Mouse (Mus musculus): ENCODE measurements around the gene Olfr1254.

DNA sequence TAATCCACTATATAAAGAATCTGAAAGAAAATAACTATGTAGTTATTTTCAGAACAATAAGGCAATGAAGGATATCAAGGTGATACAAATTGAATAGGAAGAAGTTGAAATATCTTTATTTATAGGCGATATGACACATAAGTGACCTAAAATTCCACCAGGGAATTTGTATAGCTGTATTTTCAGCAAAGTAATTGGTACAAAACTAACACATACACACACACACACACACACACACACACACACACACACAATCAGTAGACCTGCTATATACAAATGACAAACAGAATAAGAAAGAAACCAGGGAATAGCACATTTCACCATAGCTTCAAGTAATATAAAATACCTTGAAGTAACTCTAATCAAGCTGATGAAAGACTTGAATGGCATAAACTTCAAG is 26.8 kb upstream of the Olfr1254 start:
- TF ChIP-seq CEBPB (IDR thresholded peaks at IDR 0.05; ENCODE audit: low read depth) (no peak), CTCF (IDR thresholded peaks at IDR 0.05; ENCODE audit: control insufficient read depth, insufficient read depth, insufficient read length) (no peak), USF1 (IDR thresholded peaks at IDR 0.05; ENCODE audit: low read depth) (no peak), MYOG (IDR thresholded peaks at IDR 0.05; ENCODE audit: control insufficient read depth, extremely low read depth, insufficient read length) (no peak), MYOD1 (IDR thresholded peaks at IDR 0.05; ENCODE audit: control insufficient read depth, insufficient read length, low read depth) (no peak), FOSL1 (IDR thresholded peaks at IDR 0.05; ENCODE audit: insufficient read depth, low read length, poor library complexity, severe bottlenecking) (no peak)
